Mouse (Mus musculus): ENCODE results near the gene C1qtnf2. TPM values are rescaled to one million over a fixed set of nuclear protein-coding genes. Genes with fewer than 3 reads are reported as not detected.

The C1qtnf2 gene
- total and polyA plus RNA-seq, 2 experiments from 2014 or later: 13.9 to 21.6 TPM

DNA sequence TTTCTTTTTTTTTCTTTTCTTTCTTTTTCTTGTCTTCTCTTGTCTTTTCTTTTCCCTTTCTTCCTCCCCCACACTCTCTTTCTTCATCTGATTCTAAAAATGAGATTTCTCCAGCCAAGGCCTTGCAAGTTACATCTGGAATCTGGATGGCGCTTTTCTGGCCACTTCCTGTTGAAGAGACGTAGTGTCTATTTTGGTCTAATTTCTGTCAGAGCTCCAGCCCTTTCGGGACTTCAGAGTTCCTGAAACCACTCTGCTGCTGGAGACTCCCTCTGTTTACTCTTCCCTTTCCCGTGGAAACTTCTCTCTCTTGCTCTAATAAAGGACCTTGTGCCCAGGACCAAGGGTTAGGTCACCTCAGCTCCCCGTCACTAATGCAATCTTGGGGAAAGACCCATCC, 4.0 kb upstream of the C1qtnf2 start:
- H3K4me3 ChIP-seq (ENCODE audit: low read length): no peak overlapping the region
- H3K36me3 ChIP-seq (ENCODE audit: insufficient read depth, low read length): no peaks in the 10 kb centered on the region
- H3K27me3 ChIP-seq (ENCODE audit: insufficient read depth, low read length): no peaks in the 10 kb centered on the region
- H3K27ac ChIP-seq: no peak overlapping the region
- TF ChIP-seq CTCF (IDR thresholded peaks at IDR 0.05; ENCODE audit: low read depth): no peak
- no peak overlapping the region for H3K4me2 ChIP-seq (ENCODE audit: low read depth, low read length)
- ATAC-seq (no peak), DNase-seq (ENCODE audit: low spot score) (no peak)
- no peak overlapping the region for H3K9ac ChIP-seq (replicated peaks; ENCODE audit: low read length)
- peaks cover 4% of the 10 kb centered on the region; the same call in 1 of the 2 replicates for H3K4me1 ChIP-seq (ENCODE audit: insufficient read depth, low read length)
- WGBS: 73% methylated on average over 5 of the region's 5 CpGs
- H3K9me3 ChIP-seq (ENCODE audit: low read length): no peaks in the 10 kb centered on the region

DNA sequence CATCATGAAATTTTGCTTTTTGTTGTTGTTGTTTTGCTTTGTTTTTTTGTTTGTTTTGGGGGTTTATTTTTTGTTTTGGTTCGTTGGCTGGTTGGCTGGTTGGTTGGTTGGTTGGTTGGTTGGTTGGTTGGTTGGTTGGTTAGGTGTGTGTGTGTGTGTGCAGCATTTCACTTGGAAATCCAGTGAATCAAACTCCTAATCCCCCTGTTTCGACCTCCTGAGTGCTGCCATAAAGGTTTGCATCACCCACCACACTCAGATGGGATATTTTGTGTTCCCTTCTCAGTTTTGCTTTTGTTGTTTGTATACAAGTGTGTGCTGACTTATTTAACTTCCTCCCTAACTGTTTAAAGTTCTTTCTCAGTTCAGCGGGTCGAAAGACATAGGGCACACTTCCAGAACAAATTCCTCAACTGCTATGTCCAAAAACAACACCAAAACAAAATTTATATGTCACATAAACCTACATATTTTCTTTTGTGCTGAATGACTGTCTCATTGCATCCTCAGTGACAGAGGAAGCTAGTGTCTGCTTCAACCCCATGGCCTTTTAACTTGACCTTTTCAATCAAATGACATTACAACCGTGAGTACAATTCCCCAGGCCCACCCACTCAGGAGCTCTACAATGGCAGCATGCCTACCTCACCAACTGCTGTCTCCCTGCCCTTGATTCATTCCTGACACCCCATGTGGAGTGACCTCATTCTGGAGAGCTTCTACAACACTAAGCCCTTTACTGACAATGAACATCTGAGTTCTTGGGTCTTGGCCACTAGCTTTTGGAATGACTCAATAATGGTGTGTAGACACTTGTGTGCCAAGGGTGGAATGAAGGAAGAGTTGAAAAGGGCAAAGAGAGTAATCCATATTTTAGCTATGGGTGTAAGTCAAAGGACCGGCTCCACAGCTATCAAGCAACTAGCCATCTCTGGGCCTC, 2.9 kb upstream of the C1qtnf2 start:
- TF ChIP-seq CTCF (IDR thresholded peaks at IDR 0.05; ENCODE audit: low read depth): no peak
- H3K27me3 ChIP-seq (ENCODE audit: insufficient read depth, low read length): no peaks in the 10 kb centered on the region
- peaks cover 4% of the 10 kb centered on the region; the same call in 1 of the 2 replicates for H3K4me1 ChIP-seq (ENCODE audit: insufficient read depth, low read length)
- ATAC-seq (no peak), DNase-seq (ENCODE audit: low spot score) (no peak)
- no peak overlapping the region for H3K4me2 ChIP-seq (ENCODE audit: low read depth, low read length)
- H3K9me3 ChIP-seq (ENCODE audit: low read length): no peaks in the 10 kb centered on the region
- WGBS: 69% methylated on average over 6 of the region's 6 CpGs
- H3K4me3 ChIP-seq (ENCODE audit: low read length): no peak overlapping the region
- no peak overlapping the region for H3K27ac ChIP-seq
- no peak overlapping the region for H3K9ac ChIP-seq (replicated peaks; ENCODE audit: low read length)
- no peaks in the 10 kb centered on the region for H3K36me3 ChIP-seq (ENCODE audit: insufficient read depth, low read length)

DNA sequence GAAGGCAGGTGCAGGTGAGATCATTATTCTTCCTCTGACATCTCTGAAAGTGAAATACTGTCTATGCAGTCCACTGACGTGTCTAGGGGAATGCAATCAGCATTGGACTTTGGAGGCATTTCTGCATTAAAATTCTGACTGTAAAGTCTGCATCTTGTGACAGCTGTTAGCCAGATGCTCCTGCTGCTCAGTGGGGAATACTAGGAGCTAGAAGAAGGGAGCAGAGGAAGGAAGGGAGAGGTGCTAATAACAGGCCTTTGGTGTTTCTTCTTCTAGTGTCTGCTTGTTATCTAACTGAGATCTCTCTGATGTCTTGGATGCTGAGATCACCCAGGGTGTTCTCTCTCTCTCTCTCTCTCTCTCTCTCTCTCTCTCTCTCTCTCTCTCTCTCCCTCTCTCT, 961 bp upstream of the C1qtnf2 start:
- Histone ChIP-seq H3K4me1 (ENCODE audit: insufficient read depth, low read length) (peaks cover 4% of the 10 kb centered on the region; the same call in 1 of the 2 replicates), H3K27me3 (ENCODE audit: insufficient read depth, low read length) (no peaks in the 10 kb centered on the region), H3K4me3 (ENCODE audit: low read length) (no peak overlapping the region), H3K9ac (replicated peaks; ENCODE audit: low read length) (no peak overlapping the region), H3K4me2 (ENCODE audit: low read depth, low read length) (no peak overlapping the region), H3K36me3 (ENCODE audit: insufficient read depth, low read length) (no peaks in the 10 kb centered on the region), H3K27ac (no peak overlapping the region), H3K9me3 (ENCODE audit: low read length) (no peaks in the 10 kb centered on the region)
- TF ChIP-seq CTCF (IDR thresholded peaks at IDR 0.05; ENCODE audit: low read depth): no peak
- ATAC-seq: no peak
- no peak for DNase-seq (ENCODE audit: low spot score)
- WGBS: 74% methylated on average over 1 of the region's 1 CpGs

DNA sequence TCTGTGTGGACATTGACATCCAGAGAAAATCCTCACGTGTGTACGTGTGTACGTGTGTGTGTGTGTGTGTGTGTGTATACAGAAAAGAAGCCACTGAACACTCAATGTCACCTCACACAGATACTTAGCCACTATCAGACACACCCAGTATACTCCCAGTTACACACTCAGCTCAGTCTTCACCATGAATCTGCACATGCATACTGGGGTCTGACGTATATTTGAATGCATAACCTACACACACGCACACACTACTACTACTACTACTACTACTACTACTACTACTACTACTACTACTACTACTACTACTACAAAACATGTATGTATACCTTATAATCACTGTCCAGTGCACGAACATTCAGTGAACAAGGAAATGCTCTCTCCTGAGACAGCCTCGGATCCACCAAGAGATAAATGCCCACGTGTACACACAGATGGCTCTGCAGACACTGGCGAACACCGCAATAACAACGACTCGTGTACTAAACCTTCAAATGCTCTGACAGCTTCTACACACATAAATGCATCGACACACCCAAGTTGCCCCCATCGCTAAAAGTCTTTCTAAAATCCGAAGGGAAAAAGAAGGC, 346 bp upstream of the C1qtnf2 start:
- H3K36me3 ChIP-seq (ENCODE audit: insufficient read depth, low read length): no peaks in the 10 kb centered on the region
- no peak for TF ChIP-seq CTCF (IDR thresholded peaks at IDR 0.05; ENCODE audit: low read depth)
- peak overlapping the region; percentile 60 for H3K4me2 ChIP-seq (ENCODE audit: low read depth, low read length)
- peak overlapping the region; percentile 35; the same call in 1 of the 2 replicates for H3K9ac ChIP-seq (replicated peaks; ENCODE audit: low read length)
- no peaks in the 10 kb centered on the region for H3K9me3 ChIP-seq (ENCODE audit: low read length)
- H3K4me3 ChIP-seq (ENCODE audit: low read length): peak overlapping the region; percentile 30
- no peak overlapping the region for H3K27ac ChIP-seq
- ATAC-seq (peak; percentile 41), DNase-seq (ENCODE audit: low spot score) (no peak)
- H3K4me1 ChIP-seq (ENCODE audit: insufficient read depth, low read length): peaks cover 4% of the 10 kb centered on the region; the same call in 1 of the 2 replicates
- no peaks in the 10 kb centered on the region for H3K27me3 ChIP-seq (ENCODE audit: insufficient read depth, low read length)
- 51% methylated on average over 15 of the region's 15 CpGs for WGBS

DNA sequence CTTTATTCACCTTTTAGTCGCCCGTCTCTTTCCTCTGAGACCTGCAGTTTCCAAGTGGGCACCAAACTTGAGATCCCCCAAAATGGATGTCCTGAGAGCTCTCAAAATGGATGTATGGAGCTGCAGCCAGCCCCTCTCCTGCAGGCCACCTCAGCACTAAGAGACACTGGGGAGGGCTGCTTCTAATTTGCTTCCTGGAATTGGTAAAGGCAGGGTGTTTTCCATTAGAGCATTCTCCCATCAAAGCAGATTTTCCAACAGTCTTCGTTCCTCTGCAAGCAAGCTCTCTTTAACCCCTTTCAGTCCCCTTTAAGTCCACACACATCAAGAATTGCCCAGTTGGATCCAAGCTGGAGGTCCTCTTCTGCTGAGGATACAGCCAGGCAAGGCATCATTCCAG, 5.3 kb downstream of the C1qtnf2 start:
- Histone ChIP-seq H3K4me3 (ENCODE audit: low read length) (no peak overlapping the region), H3K27me3 (ENCODE audit: insufficient read depth, low read length) (no peaks in the 10 kb centered on the region), H3K9me3 (ENCODE audit: low read length) (no peaks in the 10 kb centered on the region), H3K4me1 (ENCODE audit: insufficient read depth, low read length) (no peaks in the 10 kb centered on the region), H3K4me2 (ENCODE audit: low read depth, low read length) (no peak overlapping the region), H3K27ac (no peak overlapping the region), H3K36me3 (ENCODE audit: insufficient read depth, low read length) (no peaks in the 10 kb centered on the region), H3K9ac (replicated peaks; ENCODE audit: low read length) (no peak overlapping the region)
- no peak for TF ChIP-seq CTCF (IDR thresholded peaks at IDR 0.05; ENCODE audit: low read depth)
- DNase-seq (ENCODE audit: low spot score) (no peak), ATAC-seq (no peak)
- 93% methylated on average over 3 of the region's 3 CpGs for WGBS

DNA sequence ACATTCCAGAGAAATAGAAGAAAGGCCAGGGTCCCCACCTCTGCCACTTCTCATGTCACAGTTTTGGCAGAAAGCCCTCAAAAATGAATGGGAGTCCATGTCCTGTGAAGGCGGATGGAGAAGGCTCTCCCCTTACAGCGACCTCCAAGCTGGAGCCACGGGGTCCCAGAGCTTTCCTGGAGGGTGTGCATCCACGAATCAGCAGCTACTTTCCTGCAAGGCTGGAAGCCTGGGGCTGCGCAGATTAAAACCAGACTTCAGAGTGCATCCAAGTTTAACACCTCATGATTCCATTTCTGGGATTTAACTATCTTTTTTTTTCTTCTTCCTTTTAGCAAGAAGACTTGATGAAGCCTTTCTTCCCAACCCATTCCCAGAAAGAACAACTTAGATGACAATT, 6.5 kb downstream of the C1qtnf2 start:
- ATAC-seq (no peak), DNase-seq (ENCODE audit: low spot score) (no peak)
- H3K27ac ChIP-seq: no peak overlapping the region
- H3K9ac ChIP-seq (replicated peaks; ENCODE audit: low read length): no peak overlapping the region
- no peaks in the 10 kb centered on the region for H3K9me3 ChIP-seq (ENCODE audit: low read length)
- no peaks in the 10 kb centered on the region for H3K27me3 ChIP-seq (ENCODE audit: insufficient read depth, low read length)
- 57% methylated on average over 5 of the region's 5 CpGs for WGBS
- no peaks in the 10 kb centered on the region for H3K36me3 ChIP-seq (ENCODE audit: insufficient read depth, low read length)
- TF ChIP-seq CTCF (IDR thresholded peaks at IDR 0.05; ENCODE audit: low read depth): no peak
- H3K4me1 ChIP-seq (ENCODE audit: insufficient read depth, low read length): no peaks in the 10 kb centered on the region
- no peak overlapping the region for H3K4me3 ChIP-seq (ENCODE audit: low read length)
- H3K4me2 ChIP-seq (ENCODE audit: low read depth, low read length): no peak overlapping the region
